In genomic region chr15:67892066-67892465, GRCm38 (mm10) we compare ENCODE assay signal across 29 mouse cellular contexts.
DNase-seq lines count a peak whose midpoint lies in the region; ATAC-seq and TF ChIP-seq lines count a peak whose summit lies in the region.
"Had no signal": no experiment of that assay in that cellular context is flagged by ENCODE, and none has a peak within 500 bp of the region (broad histone marks: within the 10 kb centered on the region; RNA-seq: fewer than 3 reads in every experiment).

No protein-coding gene starts in this region.

- no peak overlapping the region for H3K27ac ChIP-seq in forebrain, embryonic 12.5 days
- no peak overlapping the region for H3K27ac ChIP-seq in forebrain, embryonic 13.5 days
- H3K27ac ChIP-seq in lung, embryonic 14.5 days (ENCODE audit: low read depth) = no peak overlapping the region
- no peak overlapping the region; the same call in 1 of the 2 replicates for H3K27ac ChIP-seq in neural tube, embryonic 11.5 days (ENCODE audit: low read depth, low read length)
- H3K27ac ChIP-seq: embryonic facial prominence, embryonic 13.5 days; forebrain, embryonic 10.5 days; heart, adult 2 months; limb, embryonic 13.5 days; macrophage had no signal

- no peak overlapping the region for H3K4me2 ChIP-seq in forebrain, embryonic 12.5 days
- H3K4me2 ChIP-seq in forebrain, embryonic 13.5 days = no peak overlapping the region
- no peak overlapping the region for H3K4me2 ChIP-seq in lung, embryonic 14.5 days
- no peak overlapping the region for H3K4me2 ChIP-seq in neural tube, embryonic 11.5 days (ENCODE audit: low read depth)
- H3K4me2 ChIP-seq: embryonic facial prominence, embryonic 13.5 days; heart, embryonic 12.5 days; limb, embryonic 13.5 days; liver, embryonic 11.5 days had no signal

- no peaks in the 10 kb centered on the region for H3K27me3 ChIP-seq in forebrain, embryonic 12.5 days
- H3K27me3 ChIP-seq in forebrain, embryonic 13.5 days = no peaks in the 10 kb centered on the region
- H3K27me3 ChIP-seq in lung, embryonic 14.5 days (ENCODE audit: insufficient read depth, low read length) = no peaks in the 10 kb centered on the region
- H3K27me3 ChIP-seq in neural tube, embryonic 11.5 days (ENCODE audit: control insufficient read depth, insufficient read depth, low read length) = no peaks in the 10 kb centered on the region
- H3K27me3 ChIP-seq: CH12.LX; embryonic facial prominence, embryonic 13.5 days; heart, embryonic 12.5 days; limb, embryonic 13.5 days had no signal

- no peak for TF ChIP-seq CTCF in lung, embryonic 14.5 days (IDR thresholded peaks at IDR 0.05; ENCODE audit: low read depth)

- no peak overlapping the region for H3K4me3 ChIP-seq in forebrain, embryonic 12.5 days (replicated peaks)
- no peak overlapping the region for H3K4me3 ChIP-seq in forebrain, embryonic 13.5 days
- H3K4me3 ChIP-seq in lung, embryonic 14.5 days (ENCODE audit: low read depth, low read length) = no peak overlapping the region
- H3K4me3 ChIP-seq in neural tube, embryonic 11.5 days (ENCODE audit: low read depth, low read length) = no peak overlapping the region
- H3K4me3 ChIP-seq: embryonic facial prominence, embryonic 13.5 days; forebrain, embryonic 10.5 days; heart, adult 2 months; heart, embryonic 12.5 days; limb, embryonic 13.5 days; myocyte had no signal

- no peaks in the 10 kb centered on the region for H3K36me3 ChIP-seq in forebrain, embryonic 12.5 days (replicated peaks)
- H3K36me3 ChIP-seq in forebrain, embryonic 13.5 days (ENCODE audit: poor library complexity, severe bottlenecking) = no peaks in the 10 kb centered on the region
- no peaks in the 10 kb centered on the region for H3K36me3 ChIP-seq in lung, embryonic 14.5 days (ENCODE audit: insufficient read depth)
- no peaks in the 10 kb centered on the region for H3K36me3 ChIP-seq in neural tube, embryonic 11.5 days (ENCODE audit: control insufficient read depth, insufficient read depth, low read length)
- H3K36me3 ChIP-seq: embryonic facial prominence, embryonic 13.5 days; forebrain, embryonic 10.5 days; heart, embryonic 12.5 days; limb, embryonic 13.5 days had no signal

- peak; percentile 52 for DNase-seq in lung, embryonic 14.5 days
- no peak for DNase-seq in lung, postnatal 25 days (ENCODE audit: low spot score)
- no peak for DNase-seq in neural tube, embryonic 11.5 days (ENCODE audit: low spot score)
- DNase-seq in neural tube, embryonic 10.5 days (ENCODE audit: extremely low spot score, low spot score) = no peak
- DNase-seq in layer of hippocampus, adult 11-12 months (ENCODE audit: low spot score) = no peak
- DNase-seq: adrenal gland, postnatal 14 days; cerebellum, adult 18-20 months; cerebellum, postnatal 10 days; forebrain, postnatal 0 days; heart, adult 2 months; heart, postnatal 4 days; kidney, adult 11 months; kidney, postnatal 36 days; liver, postnatal 0 days; thymus, adult 2 months; thymus, postnatal 36 days had no signal

- 0 out of 2 replicates have a peak, but pooled peaks cover 4% of the 10 kb centered on the region for H3K4me1 ChIP-seq in forebrain, embryonic 12.5 days
- H3K4me1 ChIP-seq in forebrain, embryonic 13.5 days = no peaks in the 10 kb centered on the region
- no peaks in the 10 kb centered on the region for H3K4me1 ChIP-seq in lung, embryonic 14.5 days (ENCODE audit: insufficient read depth)
- H3K4me1 ChIP-seq in neural tube, embryonic 11.5 days (ENCODE audit: control insufficient read depth, insufficient read depth, low read length) = no peaks in the 10 kb centered on the region
- H3K4me1 ChIP-seq: embryonic facial prominence, embryonic 13.5 days; heart, embryonic 12.5 days; limb, embryonic 13.5 days had no signal

- no peaks in the 10 kb centered on the region for H3K9me3 ChIP-seq in forebrain, embryonic 12.5 days
- no peaks in the 10 kb centered on the region for H3K9me3 ChIP-seq in forebrain, embryonic 13.5 days (replicated peaks)
- no peaks in the 10 kb centered on the region for H3K9me3 ChIP-seq in lung, embryonic 14.5 days (ENCODE audit: low read depth, low read length)
- no peaks in the 10 kb centered on the region for H3K9me3 ChIP-seq in neural tube, embryonic 11.5 days (ENCODE audit: control insufficient read depth, low read length)
- H3K9me3 ChIP-seq: embryonic facial prominence, embryonic 13.5 days; forebrain, embryonic 10.5 days; heart, embryonic 12.5 days; limb, embryonic 13.5 days had no signal

- 0 out of 2 replicates have a peak, but pooled peaks have one; percentile 46 for ATAC-seq in forebrain, embryonic 12.5 days (ENCODE audit: low FRiP score)
- ATAC-seq in forebrain, embryonic 13.5 days = no peak
- ATAC-seq in lung, embryonic 14.5 days (ENCODE audit: insufficient read depth) = peak; percentile 28; the same call in 1 of the 2 replicates
- ATAC-seq in neural tube, embryonic 11.5 days (ENCODE audit: insufficient read depth, low FRiP score, low TSS enrichment) = peak; percentile 42; the same call in 1 of the 2 replicates
- no peak for ATAC-seq in monocyte, adult 5-6 weeks (replicated peaks; ENCODE audit: insufficient number of reproducible peaks, low FRiP score, low TSS enrichment, poor library complexity, severe bottlenecking)
- ATAC-seq: forebrain, postnatal 0 days; inflammation-experienced regulatory T-cells, adult 6 months; liver, postnatal 0 days; lung, postnatal 0 days had no signal

- WGBS in forebrain, embryonic 12.5 days = 50% methylated on average over 3 of the region's 3 CpGs
- 32% methylated on average over 3 of the region's 3 CpGs for WGBS in forebrain, embryonic 13.5 days
- 37% methylated on average over 3 of the region's 3 CpGs for WGBS in lung, embryonic 14.5 days
- 45% methylated on average over 3 of the region's 3 CpGs for WGBS in neural tube, embryonic 11.5 days

- no peak overlapping the region for H3K9ac ChIP-seq in forebrain, embryonic 12.5 days
- H3K9ac ChIP-seq in forebrain, embryonic 13.5 days = no peak overlapping the region
- H3K9ac ChIP-seq in lung, embryonic 14.5 days = no peak overlapping the region
- H3K9ac ChIP-seq in neural tube, embryonic 11.5 days (ENCODE audit: low read length) = no peak overlapping the region
- H3K9ac ChIP-seq: embryonic facial prominence, embryonic 13.5 days; forebrain, postnatal 0 days; heart, embryonic 12.5 days; limb, embryonic 13.5 days; liver, postnatal 0 days had no signal

Comparison
In these comparisons a context has a peak if more than half of its experiments do, and no peak if none do; other contexts are left out.
1. ATAC-seq: peak in forebrain, embryonic 12.5 days (single experiment), lung, embryonic 14.5 days (single experiment) and neural tube, embryonic 11.5 days (single experiment); none in forebrain, embryonic 13.5 days (single experiment) and monocyte, adult 5-6 weeks (single experiment).